Mouse (Mus musculus) brown adipose tissue, adult 24 weeks (tissue): ENCODE data around the gene Magi1. TPM values are rescaled to one million over a fixed set of nuclear protein-coding genes. Genes with fewer than 3 reads are reported as not detected.
A peak's percentile ranks its signal among the peaks of the same experiment; 100 is the strongest.

Experiments used
- H3K27ac ChIP-seq: fragments of 200-500 bp; replicated peaks from 2 replicates; pipeline ENCODE4 v1.5.1; 2012; ENCODE audit warnings: low read depth, mild to moderate bottlenecking, low read length
- H3K4me1 ChIP-seq: fragments of 200-500 bp; 2 replicates; pipeline ENCODE4 v1.6.1; 2012; ENCODE audit warnings: low read length, mixed read lengths; ENCODE audit not compliant: control insufficient read depth, insufficient read depth, insufficient read length
- H3K4me3 ChIP-seq: fragments of 200-500 bp; 2 replicates; pipeline ENCODE4 v1.5.1; 2012; ENCODE audit warnings: low read depth, mild to moderate bottlenecking, low read length, moderate library complexity; ENCODE audit not compliant: insufficient read depth
- polyA plus RNA-seq: library from polyadenylated mRNA; stranded (reverse); fragments of >200 nt; gene quantifications from 2 replicates; pipeline ENCODE4 v1.2.4, GENCODE M21; 2012; ENCODE audit not compliant: missing spikeins, insufficient read depth, insufficient read length

Gene Magi1
- polyA plus RNA-seq, 1 experiment, result 4.5 TPM

DNA sequence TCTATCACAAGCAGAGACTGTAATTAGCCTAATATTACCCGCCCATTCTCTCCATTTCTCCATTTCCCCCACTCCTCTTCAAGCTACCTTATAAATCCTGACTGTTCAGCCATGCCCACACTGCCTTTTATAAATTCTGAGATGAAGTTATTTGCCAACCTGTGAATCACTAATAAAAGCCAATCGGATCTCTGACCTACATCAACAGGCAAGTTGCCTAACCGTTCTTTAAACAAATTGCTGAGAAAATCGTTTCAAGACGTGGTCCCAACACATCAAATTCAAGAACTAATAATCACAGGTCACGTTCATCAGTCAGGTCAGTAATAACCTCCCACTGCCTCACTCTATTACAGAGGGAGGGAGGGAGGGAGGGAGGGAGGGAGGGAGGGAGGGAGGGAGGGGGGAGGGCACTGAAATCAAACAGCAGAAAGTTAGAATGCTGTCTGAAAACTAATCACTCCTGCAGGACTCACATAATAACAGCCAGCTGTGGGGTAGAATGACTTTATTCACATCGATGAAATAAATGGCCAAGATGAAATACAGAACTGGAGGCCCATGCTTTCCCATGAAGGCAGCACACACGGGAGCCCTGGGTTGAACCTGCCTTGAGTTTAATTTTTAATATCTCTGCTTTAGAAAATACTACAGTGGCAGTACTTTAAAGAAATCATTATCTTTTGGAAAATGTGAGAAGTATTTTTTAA lies 215.8 kb downstream of the Magi1 start:
- Histone ChIP-seq H3K27ac (no peak overlapping the region), H3K4me3 (no peak overlapping the region), H3K4me1 (peaks cover 6% of the 10 kb centered on the region)

- H3K4me1 ChIP-seq, result peaks cover 17% of the 10 kb centered on the region
- no peak overlapping the region for H3K27ac ChIP-seq
- no peak overlapping the region for H3K4me3 ChIP-seq
These were observed 218.9 kb downstream of the Magi1 start for GRCm38 (mm10) chr6:94064832-94065231.

- Histone ChIP-seq H3K4me3 (no peak overlapping the region), H3K27ac (peak overlapping the region; percentile 30; the same call in 1 of the 2 replicates), H3K4me1 (peaks cover 15% of the 10 kb centered on the region)
These were observed 220.2 kb downstream of the Magi1 start for GRCm38 (mm10) chr6:94063542-94063941.

DNA sequence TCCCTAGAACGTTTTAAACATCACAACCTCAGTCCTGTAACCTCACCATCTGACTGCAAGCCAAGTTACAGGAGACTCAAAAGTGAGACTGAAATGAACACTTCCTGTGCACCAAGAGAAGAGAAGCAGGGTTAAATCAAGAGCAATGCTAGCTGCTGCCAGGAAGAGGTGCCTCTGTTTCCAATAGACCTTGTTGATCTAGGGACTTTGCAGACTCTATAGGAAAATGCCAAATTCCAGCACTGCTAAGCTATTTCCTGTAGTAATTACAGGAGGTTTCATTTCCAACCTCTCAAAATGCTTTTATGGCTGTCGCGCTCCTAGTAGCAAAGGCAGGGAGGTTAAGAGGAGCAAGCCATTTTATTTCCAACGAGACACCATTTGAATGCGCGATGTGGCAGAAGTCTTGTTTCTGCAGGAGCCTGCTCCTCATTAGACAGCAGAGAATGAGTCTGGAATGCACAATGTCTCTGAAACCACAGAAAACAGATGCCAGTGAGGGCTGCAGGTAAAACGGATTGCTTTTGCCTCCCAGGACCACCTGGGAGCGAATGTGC lies 222.2 kb downstream of the Magi1 start:
- Histone ChIP-seq H3K4me1 (peaks cover 16% of the 10 kb centered on the region), H3K4me3 (no peak overlapping the region), H3K27ac (peak overlapping the region; percentile 29)

DNA sequence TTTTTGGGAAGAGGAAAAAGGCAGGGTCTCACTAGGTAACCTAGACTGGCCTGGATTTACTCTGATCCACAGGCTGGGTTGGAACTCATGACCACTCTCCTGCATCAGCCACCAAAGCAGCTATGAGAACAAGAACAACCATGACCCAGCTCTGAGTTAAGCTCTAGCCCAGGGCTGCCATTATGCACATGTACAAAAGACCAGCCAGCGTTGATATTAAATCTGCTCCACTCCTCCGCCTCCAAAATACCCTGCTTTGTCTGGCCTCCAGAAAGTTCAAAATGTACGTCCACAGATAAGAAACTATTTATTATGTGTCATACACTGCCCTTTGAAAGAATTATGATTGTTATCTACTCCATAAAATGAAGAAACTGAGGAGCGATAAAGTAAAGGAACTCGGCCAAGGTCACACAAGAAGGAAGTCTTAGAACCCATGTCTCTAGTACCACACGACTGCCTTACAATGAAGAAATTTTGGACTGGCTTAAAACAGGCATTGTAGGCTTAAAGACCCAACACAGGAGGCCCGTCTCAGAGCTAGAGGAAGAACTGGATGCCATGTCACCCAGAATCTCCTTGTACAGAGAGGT lies 223.0 kb downstream of the Magi1 start:
- peaks cover 16% of the 10 kb centered on the region for H3K4me1 ChIP-seq
- H3K27ac ChIP-seq, result peak overlapping the region; percentile 29; the same call in 1 of the 2 replicates
- no peak overlapping the region for H3K4me3 ChIP-seq

DNA sequence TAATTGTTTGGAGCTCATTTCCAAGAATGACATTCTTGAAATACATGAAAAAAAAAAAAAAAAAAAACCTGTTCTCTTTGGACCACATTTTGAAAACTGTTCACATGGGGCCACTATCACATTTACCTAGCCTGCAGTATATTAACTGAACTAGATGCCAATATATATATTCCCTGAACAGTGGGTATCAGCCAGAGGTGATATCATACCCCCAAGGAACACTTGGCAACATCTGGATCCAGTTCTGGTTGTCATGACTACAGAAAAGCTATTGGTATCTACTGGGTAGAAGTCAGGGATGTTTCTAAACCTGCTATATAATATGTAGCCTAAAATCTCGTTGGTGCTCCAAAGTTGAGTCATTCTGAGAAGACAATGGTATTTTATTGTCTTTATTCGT lies 224.6 kb downstream of the Magi1 start:
- Histone ChIP-seq H3K4me3 (no peak overlapping the region), H3K27ac (no peak overlapping the region), H3K4me1 (peaks cover 16% of the 10 kb centered on the region)

- Histone ChIP-seq H3K4me1 (peaks cover 5% of the 10 kb centered on the region), H3K4me3 (no peak overlapping the region), H3K27ac (no peak overlapping the region)
These were observed 229.8 kb downstream of the Magi1 start for GRCm38 (mm10) chr6:94053920-94054319.

GRCm38 (mm10) chr6:94045180-94045579 lies 238.5 kb downstream of the Magi1 start:
- Histone ChIP-seq H3K27ac (no peak overlapping the region), H3K4me3 (no peak overlapping the region), H3K4me1 (peaks cover under 1% of the 10 kb centered on the region; the same call in 1 of the 2 replicates)

- H3K4me3 ChIP-seq, result no peak overlapping the region
- no peak overlapping the region for H3K27ac ChIP-seq
- H3K4me1 ChIP-seq, result no peaks in the 10 kb centered on the region
These were observed 240.3 kb downstream of the Magi1 start for GRCm38 (mm10) chr6:94043461-94043860.

GRCm38 (mm10) chr6:94040093-94040492 lies 243.6 kb downstream of the Magi1 start:
- no peak overlapping the region for H3K4me3 ChIP-seq
- H3K27ac ChIP-seq, result no peak overlapping the region
- H3K4me1 ChIP-seq, result no peaks in the 10 kb centered on the region; the same call in 1 of the 2 replicates

DNA sequence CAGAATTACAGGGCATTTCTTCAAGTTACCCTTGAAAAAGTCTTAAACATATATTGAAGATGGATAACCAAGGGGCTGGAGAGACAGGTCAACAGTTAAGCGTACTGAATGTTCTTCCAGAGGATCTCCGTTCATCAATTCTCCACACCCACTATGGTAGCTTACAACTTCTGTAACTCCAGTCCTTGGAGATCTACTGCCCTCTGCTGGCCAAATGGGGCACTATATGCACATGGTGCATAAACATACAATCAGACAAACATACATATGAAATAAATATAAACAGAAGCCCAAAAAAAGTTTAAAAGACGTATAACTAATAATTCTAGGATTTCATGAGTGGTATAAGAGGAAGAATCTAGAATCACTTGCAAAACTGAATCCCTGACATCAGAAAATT lies 244.8 kb downstream of the Magi1 start:
- H3K27ac ChIP-seq, result no peak overlapping the region
- H3K4me3 ChIP-seq, result no peak overlapping the region
- no peaks in the 10 kb centered on the region; the same call in 1 of the 2 replicates for H3K4me1 ChIP-seq

DNA sequence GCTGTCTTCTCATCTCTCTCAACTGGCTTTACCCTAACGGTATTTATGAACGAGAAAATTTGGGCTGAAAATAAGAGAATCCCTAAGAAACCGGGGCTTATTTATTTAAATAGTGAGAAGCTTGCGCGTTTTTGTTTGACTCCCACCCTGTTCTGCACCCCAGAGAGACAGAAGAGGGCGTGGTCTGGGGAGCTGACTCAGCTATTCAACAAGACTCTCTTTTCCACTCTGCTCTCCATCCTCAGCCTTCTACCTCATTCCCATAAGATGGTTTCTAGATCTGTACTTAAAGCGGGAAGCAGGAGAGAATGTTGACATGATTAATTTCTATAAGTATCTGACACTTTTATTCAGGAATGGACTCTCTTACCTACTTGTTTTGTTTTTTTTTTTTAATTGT lies 247.2 kb downstream of the Magi1 start:
- H3K4me1 ChIP-seq, result no peaks in the 10 kb centered on the region; the same call in 1 of the 2 replicates
- H3K27ac ChIP-seq, result no peak overlapping the region
- no peak overlapping the region for H3K4me3 ChIP-seq

DNA sequence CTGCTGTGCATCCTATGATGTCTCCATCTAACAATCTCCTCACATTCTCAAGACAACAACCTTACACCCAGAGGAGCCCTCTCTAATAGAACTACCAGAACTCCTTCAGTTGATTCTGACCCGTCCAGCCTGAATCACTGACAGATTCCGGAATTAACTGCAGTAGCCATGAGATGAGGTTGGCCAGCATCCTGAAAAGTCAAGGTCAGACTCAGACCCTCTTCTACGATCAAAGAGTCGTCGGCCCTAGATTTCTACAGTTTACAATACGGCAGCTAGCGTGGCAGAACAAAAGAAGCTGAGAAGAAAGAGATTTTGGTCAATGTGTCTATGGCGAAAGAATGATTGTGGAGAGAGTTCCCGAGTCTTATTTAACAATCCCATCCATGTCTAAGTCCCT lies 257.4 kb downstream of the Magi1 start:
- Histone ChIP-seq H3K4me1 (no peaks in the 10 kb centered on the region), H3K27ac (no peak overlapping the region), H3K4me3 (no peak overlapping the region)

- H3K27ac ChIP-seq, result no peak overlapping the region
- H3K4me1 ChIP-seq, result no peaks in the 10 kb centered on the region
- no peak overlapping the region for H3K4me3 ChIP-seq
These were observed 261.3 kb downstream of the Magi1 start for GRCm38 (mm10) chr6:94022437-94022836.

DNA sequence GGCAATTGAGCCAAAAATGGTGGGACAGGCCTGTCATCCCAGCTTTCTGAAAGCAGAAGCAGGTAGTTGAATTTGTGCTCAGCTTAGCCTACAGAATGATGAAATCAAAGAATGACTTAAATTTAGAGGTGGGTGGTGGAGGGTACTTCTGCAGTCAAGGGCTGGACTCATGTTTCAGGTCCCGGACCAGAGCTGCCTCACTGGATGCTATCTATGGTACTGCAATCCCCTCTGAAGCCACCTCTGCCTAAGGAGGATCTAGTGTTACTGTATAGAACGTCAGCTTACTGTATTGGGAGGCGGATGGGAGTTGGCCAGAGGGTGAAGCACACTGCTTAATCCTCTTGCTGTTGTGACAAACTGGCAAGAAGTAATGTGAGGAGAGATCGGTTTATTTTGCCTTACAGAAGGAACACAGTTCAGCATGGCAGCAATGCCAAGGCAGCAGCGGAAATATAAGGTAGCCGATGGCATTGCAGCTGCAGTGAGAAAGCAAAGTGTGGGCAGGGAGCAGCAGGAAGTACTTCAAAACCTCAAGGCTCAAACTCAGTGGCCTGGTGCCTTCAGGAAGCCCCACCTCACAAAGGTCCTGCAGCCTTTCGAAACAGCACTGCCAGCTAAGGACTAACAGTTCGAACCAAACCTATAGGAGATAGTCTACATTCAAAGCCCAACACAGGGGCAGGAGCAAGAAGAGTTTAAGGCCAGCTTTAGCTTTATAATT lies 262.3 kb downstream of the Magi1 start:
- Histone ChIP-seq H3K27ac (no peak overlapping the region), H3K4me1 (no peaks in the 10 kb centered on the region), H3K4me3 (no peak overlapping the region)
